Mouse (Mus musculus): Measurements from ENCODE around the gene Numb. TPM values are rescaled to one million over a fixed set of nuclear protein-coding genes. Genes with fewer than 3 reads are reported as not detected.

Gene Numb
- total RNA-seq (2014; rRNA removed) (16.7 and 17.7 TPM in 2 replicates), polyA plus RNA-seq (2015; fragmentation: Nextera tagmentation; extraction: Ambion mirVana) (10.7 and 12.1 TPM in 2 replicates)

DNA sequence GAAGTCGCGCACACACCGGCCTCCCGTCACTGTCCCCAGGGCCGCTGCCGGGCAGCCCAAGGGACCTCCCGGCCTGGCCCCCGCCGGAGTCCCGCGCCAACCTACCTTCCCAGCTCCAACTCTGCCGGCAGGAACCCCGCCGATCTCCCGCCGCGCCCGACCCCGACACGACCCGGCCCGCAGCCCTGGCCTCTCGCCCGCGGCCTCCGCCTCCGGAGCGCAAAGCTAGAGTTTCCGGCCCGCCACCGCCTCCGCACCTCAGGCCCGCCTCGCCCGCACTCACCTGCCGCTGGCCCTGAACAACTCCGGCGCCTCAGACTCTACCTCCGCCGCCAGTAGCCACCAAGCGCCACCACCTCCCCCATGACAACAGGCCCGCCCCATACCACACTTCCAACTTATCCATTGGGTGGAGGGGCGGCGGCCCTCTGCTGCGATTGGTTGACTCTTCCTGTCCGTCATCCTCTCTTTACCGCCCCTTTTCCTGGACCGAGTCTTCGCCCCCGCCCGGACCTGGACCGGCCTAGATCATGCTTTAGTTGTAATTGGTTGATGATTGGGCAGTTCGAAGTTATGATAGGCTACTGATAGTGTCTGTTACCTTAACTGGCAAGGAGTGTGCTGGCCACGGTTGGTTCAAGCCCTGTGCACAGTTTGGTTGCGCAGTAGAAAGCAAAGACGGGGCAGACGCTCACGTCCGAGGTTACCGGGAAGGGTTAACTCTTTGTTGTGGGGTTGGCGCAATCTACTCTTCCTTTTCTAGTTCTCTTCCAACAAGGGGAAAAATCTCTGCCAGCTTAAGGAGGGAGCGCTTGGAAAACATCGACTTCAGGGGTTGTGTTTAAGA is at the start of gene Numb:
Numb (minus strand) TSS at position 400 of the 847 bp plus-strand sequence.
- H3K27me3 ChIP-seq (ENCODE audit: insufficient read depth, low read length): no peaks in the 10 kb centered on the region
- peak within 1 kb of the TSS; percentile 83 for H3K4me2 ChIP-seq (ENCODE audit: low read depth, low read length)
- H3K27ac ChIP-seq: peak within 1 kb of the TSS; percentile 62
- H3K9ac ChIP-seq (replicated peaks; ENCODE audit: low read length): peak within 1 kb of the TSS; percentile 69
- H3K4me3 ChIP-seq (ENCODE audit: low read length): peak within 1 kb of the TSS; percentile 92
- H3K4me1 ChIP-seq (ENCODE audit: insufficient read depth, low read length): no peaks in the 10 kb centered on the region
- DNase-seq (ENCODE audit: low spot score) (peak; percentile 98), ATAC-seq (peak; percentile 100)
- under 1% methylated on average over 58 of the region's 63 CpGs for WGBS
- H3K9me3 ChIP-seq (ENCODE audit: low read length): no peaks in the 10 kb centered on the region
- H3K36me3 ChIP-seq (ENCODE audit: insufficient read depth, low read length): no peaks in the 10 kb centered on the region
- no peak for TF ChIP-seq CTCF (IDR thresholded peaks at IDR 0.05; ENCODE audit: low read depth)

DNA sequence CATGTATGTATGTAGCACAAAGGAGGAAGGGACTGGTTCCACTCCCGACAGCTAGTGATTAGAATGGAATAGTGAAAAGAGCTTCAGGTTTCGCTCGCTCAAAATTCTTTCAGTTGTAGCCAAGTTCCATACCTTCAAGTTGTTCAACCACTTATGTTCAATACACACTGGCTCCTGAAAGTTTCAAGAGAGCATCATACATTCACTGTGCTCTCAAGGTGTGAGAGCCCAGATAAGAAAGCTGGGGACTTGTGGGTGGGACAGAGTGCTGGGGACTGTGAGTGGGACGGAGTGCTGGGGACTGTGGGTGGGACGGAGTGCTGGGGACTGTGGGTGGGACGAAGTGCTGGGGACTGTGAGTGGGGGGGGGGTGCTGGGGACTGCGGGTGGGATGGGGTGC is 43.5 kb upstream of the Numb start:
- no peaks in the 10 kb centered on the region for H3K36me3 ChIP-seq (ENCODE audit: insufficient read depth, low read length)
- 93% methylated on average over 6 of the region's 7 CpGs for WGBS
- no peaks in the 10 kb centered on the region for H3K27me3 ChIP-seq (ENCODE audit: insufficient read depth, low read length)
- H3K4me3 ChIP-seq (ENCODE audit: low read length): no peak overlapping the region
- ATAC-seq (no peak), DNase-seq (ENCODE audit: low spot score) (no peak)
- H3K27ac ChIP-seq: no peak overlapping the region
- TF ChIP-seq CTCF (IDR thresholded peaks at IDR 0.05; ENCODE audit: low read depth): no peak
- no peaks in the 10 kb centered on the region for H3K9me3 ChIP-seq (ENCODE audit: low read length)
- H3K9ac ChIP-seq (replicated peaks; ENCODE audit: low read length): no peak overlapping the region
- H3K4me1 ChIP-seq (ENCODE audit: insufficient read depth, low read length): no peaks in the 10 kb centered on the region
- H3K4me2 ChIP-seq (ENCODE audit: low read depth, low read length): no peak overlapping the region

- Histone ChIP-seq H3K9ac (replicated peaks; ENCODE audit: low read length) (no peak overlapping the region), H3K4me3 (ENCODE audit: low read length) (no peak overlapping the region), H3K27ac (no peak overlapping the region), H3K4me2 (ENCODE audit: low read depth, low read length) (no peak overlapping the region), H3K9me3 (ENCODE audit: low read length) (no peaks in the 10 kb centered on the region), H3K36me3 (ENCODE audit: insufficient read depth, low read length) (no peaks in the 10 kb centered on the region), H3K4me1 (ENCODE audit: insufficient read depth, low read length) (no peaks in the 10 kb centered on the region), H3K27me3 (ENCODE audit: insufficient read depth, low read length) (no peaks in the 10 kb centered on the region)
- no peak for TF ChIP-seq CTCF (IDR thresholded peaks at IDR 0.05; ENCODE audit: low read depth)
- DNase-seq (ENCODE audit: low spot score): no peak
- 91% methylated on average over 9 of the region's 9 CpGs for WGBS
- ATAC-seq: no peak
These were observed 36.5 kb upstream of the Numb start for GRCm38 (mm10) chr12:83958278-83958677.

GRCm38 (mm10) chr12:83951711-83952575 is 30.2 kb upstream of the Numb start:
- Histone ChIP-seq H3K4me2 (ENCODE audit: low read depth, low read length) (peak overlapping the region; percentile 69), H3K9ac (replicated peaks; ENCODE audit: low read length) (peak overlapping the region; percentile 80), H3K36me3 (ENCODE audit: insufficient read depth, low read length) (no peaks in the 10 kb centered on the region), H3K9me3 (ENCODE audit: low read length) (no peaks in the 10 kb centered on the region), H3K27ac (peak overlapping the region; percentile 79; the same call in 1 of the 2 replicates), H3K4me1 (ENCODE audit: insufficient read depth, low read length) (peaks cover 9% of the 10 kb centered on the region), H3K4me3 (ENCODE audit: low read length) (peak overlapping the region; percentile 80), H3K27me3 (ENCODE audit: insufficient read depth, low read length) (no peaks in the 10 kb centered on the region)
- DNase-seq (ENCODE audit: low spot score) (no peak), ATAC-seq (no peak)
- TF ChIP-seq CTCF (IDR thresholded peaks at IDR 0.05; ENCODE audit: low read depth): no peak
- 64% methylated on average over 32 of the region's 32 CpGs for WGBS

DNA sequence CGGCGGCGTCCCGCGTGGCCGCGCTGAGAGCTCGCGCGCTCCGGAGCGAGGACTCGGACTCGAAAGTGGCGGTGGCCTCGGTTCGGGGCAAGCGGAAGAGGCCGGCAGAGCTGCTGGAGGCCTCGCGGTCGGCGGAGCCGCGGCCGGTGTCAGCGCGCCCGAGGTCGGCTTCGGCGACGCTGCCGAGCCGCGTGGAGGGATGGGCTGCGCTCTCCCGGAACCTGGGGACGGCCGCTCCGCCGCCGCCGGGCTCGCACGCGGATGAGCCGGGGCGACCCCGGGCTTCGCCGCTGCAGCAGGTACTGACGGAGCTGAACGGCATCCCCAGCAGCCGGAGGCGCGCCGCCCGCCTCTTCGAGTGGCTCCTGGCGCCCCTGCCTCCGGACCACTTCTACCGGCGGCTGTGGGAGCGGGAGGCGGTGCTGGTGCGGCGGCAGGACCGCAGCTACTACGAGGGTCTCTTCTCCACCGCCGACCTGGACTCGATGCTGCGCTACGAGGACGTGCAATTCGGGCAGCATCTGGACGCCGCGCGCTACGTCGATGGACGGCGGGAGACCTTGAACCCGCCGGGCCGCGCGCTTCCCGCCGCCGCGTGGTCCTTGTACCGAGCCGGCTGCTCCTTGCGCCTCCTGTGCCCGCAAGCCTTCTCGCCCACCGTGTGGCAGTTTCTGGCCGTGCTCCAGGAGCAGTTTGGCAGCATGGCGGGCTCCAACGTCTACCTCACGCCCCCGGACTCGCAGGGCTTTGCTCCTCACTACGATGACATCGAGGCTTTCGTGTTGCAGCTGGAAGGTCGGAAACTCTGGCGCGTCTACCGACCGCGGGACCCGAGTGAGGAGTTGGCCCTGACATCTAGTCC is 29.3 kb upstream of the Numb start:
- Histone ChIP-seq H3K27me3 (ENCODE audit: insufficient read depth, low read length) (no peaks in the 10 kb centered on the region), H3K4me2 (ENCODE audit: low read depth, low read length) (peak overlapping the region; percentile 69), H3K9ac (replicated peaks; ENCODE audit: low read length) (peak overlapping the region; percentile 80), H3K36me3 (ENCODE audit: insufficient read depth, low read length) (no peaks in the 10 kb centered on the region), H3K4me1 (ENCODE audit: insufficient read depth, low read length) (peaks cover 9% of the 10 kb centered on the region), H3K4me3 (ENCODE audit: low read length) (peak overlapping the region; percentile 80), H3K9me3 (ENCODE audit: low read length) (no peaks in the 10 kb centered on the region), H3K27ac (peak overlapping the region; percentile 79)
- peak; percentile 70 for DNase-seq (ENCODE audit: low spot score)
- ATAC-seq: peak; percentile 61
- TF ChIP-seq CTCF (IDR thresholded peaks at IDR 0.05; ENCODE audit: low read depth): no peak
- under 1% methylated on average over 98 of the region's 116 CpGs for WGBS

- Histone ChIP-seq H3K9me3 (ENCODE audit: low read length) (no peaks in the 10 kb centered on the region), H3K4me3 (ENCODE audit: low read length) (peak within 1 kb of the TSS; percentile 80), H3K4me1 (ENCODE audit: insufficient read depth, low read length) (peaks cover 9% of the 10 kb centered on the region), H3K9ac (replicated peaks; ENCODE audit: low read length) (peak within 1 kb of the TSS; percentile 80), H3K36me3 (ENCODE audit: insufficient read depth, low read length) (no peaks in the 10 kb centered on the region), H3K27ac (peak within 1 kb of the TSS; percentile 79), H3K27me3 (ENCODE audit: insufficient read depth, low read length) (no peaks in the 10 kb centered on the region), H3K4me2 (ENCODE audit: low read depth, low read length) (peak within 1 kb of the TSS; percentile 69)
- DNase-seq (ENCODE audit: low spot score) (peak; percentile 95), ATAC-seq (peak; percentile 95)
- TF ChIP-seq CTCF (IDR thresholded peaks at IDR 0.05; ENCODE audit: low read depth): peak; percentile 10; the same call in 1 of the 2 replicates
- WGBS: 1% methylated on average over 37 of the region's 37 CpGs
These were observed 28.7 kb upstream of the Numb start, which contains the start of gene Riox1 for GRCm38 (mm10) chr12:83950493-83950839. Gene Riox1, plus strand, starts transcription at chr12:83950608.

All from hindbrain, postnatal 0 days (tissue).